Mouse (Mus musculus) cerebellum, postnatal 4 days (tissue): ENCODE data around the gene Catsperg1.
"Not testable (repeated sequence)": the region's sequence is repeated elsewhere in the genome, so short reads cannot be mapped to it uniquely, and the experiment has no call there.

ENCODE experiments used
- DNase-seq, 2 experiments: peaks; one replicate each; pipeline ENCODE4 v3.0.0; 2022; ENCODE audit warnings: low spot score in 2 of 2, mixed read lengths in 1 of 2

The Catsperg1 gene

GRCm38 (mm10) chr7:29213675-29214082 lies at the start of gene Catsperg1:
Gene Catsperg1 (minus strand): TSS chr7:29214035.
- DNase-seq = peak in 1 of 2 experiments; percentile 51

GRCm38 (mm10) chr7:29262151-29262550 lies 48.3 kb upstream of the Catsperg1 start:
- no peak for DNase-seq

GRCm38 (mm10) chr7:29259781-29260730 lies 46.2 kb upstream of the Catsperg1 start:
- DNase-seq = no peak

GRCm38 (mm10) chr7:29257368-29257767 lies 43.5 kb upstream of the Catsperg1 start:
- no peak for DNase-seq

- no peak for DNase-seq
Observed at GRCm38 (mm10) chr7:29255875-29256274, 42.0 kb upstream of the Catsperg1 start.

GRCm38 (mm10) chr7:29253842-29254241 lies 40.0 kb upstream of the Catsperg1 start:
- no peak for DNase-seq

- DNase-seq = no peak
Observed at GRCm38 (mm10) chr7:29251166-29251565, 37.3 kb upstream of the Catsperg1 start.

GRCm38 (mm10) chr7:29248261-29248841 lies 34.5 kb upstream of the Catsperg1 start, which contains the start of gene 2200002D01Rik:
Gene 2200002D01Rik (minus strand): TSS chr7:29248466.
- DNase-seq = no peak

- no peak for DNase-seq
Observed at GRCm38 (mm10) chr7:29247706-29248105, 33.9 kb upstream of the Catsperg1 start.

- DNase-seq = peak; percentile 65 to 81
Observed at GRCm38 (mm10) chr7:29247314-29247700, 33.5 kb upstream of the Catsperg1 start.

- DNase-seq = no peak
Observed at GRCm38 (mm10) chr7:29246619-29247313, 32.9 kb upstream of the Catsperg1 start.

- no peak for DNase-seq
Observed at GRCm38 (mm10) chr7:29246015-29246414, 32.2 kb upstream of the Catsperg1 start.

GRCm38 (mm10) chr7:29244732-29245416 lies 31.0 kb upstream of the Catsperg1 start:
- peak in 1 of 2 experiments; percentile 17 for DNase-seq

- peak; percentile 93 to 95 for DNase-seq
Observed at GRCm38 (mm10) chr7:29238019-29238967, 24.5 kb upstream of the Catsperg1 start, which contains the start of gene Yif1b. Gene Yif1b (plus strand): TSS chr7:29238329.

GRCm38 (mm10) chr7:29237596-29237995 lies 23.8 kb upstream of the Catsperg1 start:
- DNase-seq = not testable (repeated sequence)

GRCm38 (mm10) chr7:29236593-29236992 lies 22.8 kb upstream of the Catsperg1 start:
- DNase-seq = no peak

- DNase-seq = no peak
Observed at GRCm38 (mm10) chr7:29234661-29235060, 20.8 kb upstream of the Catsperg1 start.

GRCm38 (mm10) chr7:29233745-29234144 lies 19.9 kb upstream of the Catsperg1 start:
- no peak for DNase-seq

- DNase-seq = no peak
Observed at GRCm38 (mm10) chr7:29232247-29233013, 18.6 kb upstream of the Catsperg1 start, which contains the start of gene Kcnk6. Gene Kcnk6 (minus strand): TSS chr7:29232515.
